Mouse (Mus musculus) limb, embryonic 14.5 days (tissue): Measurements from ENCODE around the gene Ptprg. TPM values are rescaled to one million over a fixed set of nuclear protein-coding genes. Genes with fewer than 3 reads are reported as not detected.
A peak's percentile ranks its signal among the peaks of the same experiment; 100 is the strongest.

Source experiments
- ATAC-seq: fragments of 200-750 bp; cut with Nextera tagmentation; 2 replicates; pipeline ENCODE4 v1.8.0; 2017; ENCODE audit warnings: low read depth, moderate number of reproducible peaks, moderate TSS enrichment; ENCODE audit not compliant: low FRiP score
- DNase-seq: peaks from one replicate; pipeline ENCODE4 v3.0.0-alpha.2; 2015; ENCODE audit warnings: low spot score
- H3K27ac ChIP-seq: fragments of 300-500 bp; sonication (generic); replicated peaks from 2 replicates; pipeline ENCODE4 v1.5.1; 2014; ENCODE audit warnings: low read depth, mild to moderate bottlenecking, low read length, moderate library complexity, mixed read lengths
- H3K27me3 ChIP-seq: fragments of 300-500 bp; sonication (generic); 2 replicates; pipeline ENCODE4 v1.6.1; 2014; ENCODE audit warnings: low read length, mixed read lengths; ENCODE audit not compliant: control insufficient read depth, insufficient read depth
- H3K36me3 ChIP-seq: fragments of 300-500 bp; sonication (generic); 2 replicates; pipeline ENCODE4 v1.6.1; 2014; ENCODE audit warnings: mild to moderate bottlenecking, low read length, moderate library complexity, mixed read lengths; ENCODE audit not compliant: control insufficient read depth, insufficient read depth
- H3K4me1 ChIP-seq: fragments of 300-500 bp; sonication (generic); 2 replicates; pipeline ENCODE4 v1.6.1; 2014; ENCODE audit warnings: antibody characterized with exemption, low read length, mixed read lengths; ENCODE audit not compliant: control insufficient read depth, insufficient read depth
- H3K4me2 ChIP-seq: fragments of 300-500 bp; sonication (generic); replicated peaks from 2 replicates; pipeline ENCODE4 v1.6.1; 2014; ENCODE audit warnings: low read depth, mild to moderate bottlenecking, low read length, moderate library complexity; ENCODE audit not compliant: severe bottlenecking
- H3K4me3 ChIP-seq: fragments of 300-500 bp; sonication (generic); replicated peaks from 2 replicates; pipeline ENCODE4 v1.5.1; 2014; ENCODE audit warnings: low read length
- H3K9ac ChIP-seq: fragments of 300-500 bp; sonication (generic); 2 replicates; pipeline ENCODE4 v1.6.1; 2014; ENCODE audit warnings: mild to moderate bottlenecking, low read depth, low read length, moderate library complexity; ENCODE audit not compliant: severe bottlenecking
- H3K9me3 ChIP-seq: fragments of 300-500 bp; sonication (generic); 2 replicates; pipeline ENCODE4 v1.6.1; 2016; ENCODE audit warnings: low read length; ENCODE audit not compliant: control insufficient read depth
- POLR2A ChIP-seq: fragments of 200-500 bp; IDR thresholded peaks from 2 replicates; pipeline ENCODE4 v1.8.0; 2012; ENCODE audit warnings: inconsistent platforms, mild to moderate bottlenecking, moderate library complexity, borderline replicate concordance; ENCODE audit not compliant: insufficient read depth, insufficient read length; ENCODE audit errors: extremely low read depth
- WGBS: fragments of 180-500 bp; shearing (Covaris S2); extraction: QIAGEN DNeasy Blood & Tissue Kit; methylation state at CpG from one replicate; pipeline ENCODE4 v1.1.7; 2014; 5-methylcytosine and 5-hydroxymethylcytosine counted together
- polyA plus RNA-seq, 2 experiments: library from polyadenylated mRNA; depleted of rRNA in 1 of 2; stranded (reverse) in 1 of 2; unstranded in 1 of 2; fragments of >200 nt; fragmentation: Nextera tagmentation in 1 of 2; extraction: Ambion mirVana in 1 of 2; gene quantifications; 2 replicates each; pipeline versions ENCODE4 v1.2.1 to v1.2.3; 2012 to 2014

Gene Ptprg
- polyA plus RNA-seq, 2 experiments: 25.5 to 28.6 TPM

DNA sequence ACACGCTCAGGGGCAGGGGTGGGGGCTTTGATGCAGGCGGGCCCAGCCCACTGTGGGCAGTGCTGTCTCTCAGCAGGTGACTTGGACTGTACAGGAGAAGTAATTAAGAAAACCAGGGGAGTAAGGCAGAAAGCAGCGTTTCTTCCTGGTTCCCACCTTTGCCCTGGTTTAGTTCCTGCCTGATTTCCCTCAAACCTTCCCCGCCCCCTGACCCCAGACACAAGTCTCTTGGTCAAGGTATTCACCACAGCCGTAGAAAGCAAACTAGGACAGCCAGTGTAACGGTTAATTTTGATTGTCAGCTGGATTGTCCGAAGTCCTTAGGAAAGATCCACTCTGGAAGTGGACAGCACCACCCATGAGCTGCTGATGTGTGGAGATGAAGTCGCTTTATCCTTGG, 614.3 kb downstream of the Ptprg start:
- WGBS: 74% methylated on average over 8 of the region's 8 CpGs
- Histone ChIP-seq H3K36me3 (no peaks in the 10 kb centered on the region), H3K9me3 (no peaks in the 10 kb centered on the region), H3K9ac (no peak overlapping the region), H3K27ac (no peak overlapping the region), H3K4me3 (no peak overlapping the region), H3K4me2 (no peak overlapping the region), H3K4me1 (peaks cover 4% of the 10 kb centered on the region; the same call in 1 of the 2 replicates), H3K27me3 (no peaks in the 10 kb centered on the region)
- no peak for DNase-seq
- no peak for TF ChIP-seq POLR2A
- ATAC-seq: no peak

DNA sequence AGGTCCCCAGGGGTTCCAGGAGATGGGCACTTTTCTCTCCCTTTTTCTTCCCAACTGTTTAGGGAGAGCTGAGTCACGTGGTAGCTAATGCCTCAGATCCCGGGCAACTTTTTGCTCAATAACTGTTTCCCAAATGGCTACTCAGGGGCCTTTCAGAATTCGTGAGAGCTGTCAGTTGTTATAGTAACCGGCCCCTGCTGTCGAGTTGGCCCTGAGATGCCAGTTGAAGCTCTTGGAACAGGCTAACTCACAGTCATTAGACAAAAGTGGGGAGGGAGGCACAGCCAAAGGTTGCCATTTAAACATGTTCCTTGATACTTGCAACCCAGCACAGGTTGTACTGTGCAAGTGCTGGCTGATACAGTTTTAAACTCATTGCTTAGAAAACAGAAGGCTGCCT, 624.1 kb downstream of the Ptprg start:
- Histone ChIP-seq H3K27ac (no peak overlapping the region), H3K9ac (no peak overlapping the region), H3K27me3 (no peaks in the 10 kb centered on the region), H3K4me3 (no peak overlapping the region), H3K36me3 (no peaks in the 10 kb centered on the region), H3K9me3 (no peaks in the 10 kb centered on the region), H3K4me2 (no peak overlapping the region), H3K4me1 (no peaks in the 10 kb centered on the region)
- DNase-seq (no peak), ATAC-seq (no peak)
- TF ChIP-seq POLR2A: no peak
- 40% methylated on average over 5 of the region's 5 CpGs for WGBS

DNA sequence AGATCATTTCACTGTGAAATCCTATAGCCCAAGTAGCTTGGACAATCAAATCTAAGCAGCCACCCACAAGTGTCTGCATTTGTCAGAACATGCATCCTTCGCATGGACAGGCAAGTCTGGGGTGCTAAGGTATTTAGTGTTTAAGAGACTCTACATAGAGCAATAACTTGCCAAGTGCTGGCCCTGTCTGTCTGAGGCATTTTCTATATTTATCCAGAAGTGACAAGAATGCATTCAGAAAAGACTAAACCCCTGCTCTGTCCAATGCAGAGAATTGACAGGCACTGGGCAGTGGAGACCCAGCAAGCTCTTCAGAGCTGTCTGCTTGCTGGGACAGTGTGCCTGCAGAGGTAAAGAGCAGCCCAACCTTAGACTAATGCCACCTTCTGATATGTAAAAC, 625.3 kb downstream of the Ptprg start:
- H3K27me3 ChIP-seq: no peaks in the 10 kb centered on the region
- H3K4me2 ChIP-seq: no peak overlapping the region
- H3K9me3 ChIP-seq: no peaks in the 10 kb centered on the region
- no peak overlapping the region for H3K27ac ChIP-seq
- ATAC-seq: no peak
- 79% methylated on average over 1 of the region's 1 CpGs for WGBS
- no peak for TF ChIP-seq POLR2A
- H3K36me3 ChIP-seq: no peaks in the 10 kb centered on the region
- no peak overlapping the region for H3K4me3 ChIP-seq
- DNase-seq: no peak
- H3K4me1 ChIP-seq: no peaks in the 10 kb centered on the region
- no peak overlapping the region for H3K9ac ChIP-seq

DNA sequence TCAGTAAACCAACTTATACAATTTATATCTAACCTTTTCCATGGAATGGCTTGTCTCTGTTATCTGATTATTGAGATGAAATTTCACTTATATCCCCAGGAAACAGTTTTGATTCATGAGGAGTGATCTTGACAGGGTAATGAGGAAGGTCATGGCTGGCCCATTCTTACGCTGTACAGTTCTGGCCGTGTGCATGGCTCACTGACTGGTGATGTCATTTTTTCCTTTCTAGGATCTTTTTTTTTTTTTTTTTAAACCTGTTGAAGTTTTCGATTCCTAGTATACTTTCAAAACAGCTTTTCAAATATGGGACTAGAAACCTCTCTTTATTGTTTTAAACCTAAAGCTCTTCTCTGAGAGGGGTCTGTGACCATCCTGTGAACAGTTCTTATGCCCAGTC, 626.8 kb downstream of the Ptprg start:
- Histone ChIP-seq H3K27me3 (no peaks in the 10 kb centered on the region), H3K9me3 (no peaks in the 10 kb centered on the region), H3K4me3 (no peak overlapping the region), H3K36me3 (no peaks in the 10 kb centered on the region), H3K27ac (no peak overlapping the region), H3K4me1 (no peaks in the 10 kb centered on the region), H3K9ac (no peak overlapping the region), H3K4me2 (no peak overlapping the region)
- no peak for ATAC-seq
- WGBS: 53% methylated on average over 3 of the region's 3 CpGs
- DNase-seq: no peak
- no peak for TF ChIP-seq POLR2A

DNA sequence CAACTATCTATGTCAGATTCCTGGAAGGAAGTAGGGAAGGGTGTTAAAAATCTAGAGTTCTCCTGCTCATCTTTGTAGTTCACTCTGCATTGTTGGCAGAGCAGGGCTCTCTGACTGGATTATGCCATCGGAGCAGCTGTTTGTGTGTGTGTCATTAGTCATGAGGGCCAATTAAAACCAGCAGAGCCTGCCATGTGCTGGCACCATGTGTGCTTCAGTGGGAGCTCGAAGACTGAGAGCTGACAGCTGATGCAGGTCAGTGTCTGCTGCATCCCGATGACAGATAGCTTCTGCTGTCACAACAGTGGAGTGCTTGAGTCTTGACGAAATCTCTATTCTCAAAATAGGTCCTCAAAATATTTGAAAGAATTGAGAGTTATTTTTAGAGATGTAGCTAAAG, 631.7 kb downstream of the Ptprg start:
- no peaks in the 10 kb centered on the region for H3K36me3 ChIP-seq
- H3K27ac ChIP-seq: no peak overlapping the region
- H3K4me1 ChIP-seq: peaks cover 17% of the 10 kb centered on the region
- no peak for DNase-seq
- H3K4me3 ChIP-seq: no peak overlapping the region
- 69% methylated on average over 4 of the region's 4 CpGs for WGBS
- 0 out of 2 replicates have a peak, but pooled peaks have one; percentile 56 for ATAC-seq
- H3K9me3 ChIP-seq: no peaks in the 10 kb centered on the region
- no peak overlapping the region for H3K4me2 ChIP-seq
- no peak overlapping the region for H3K9ac ChIP-seq
- TF ChIP-seq POLR2A: no peak
- no peaks in the 10 kb centered on the region for H3K27me3 ChIP-seq

DNA sequence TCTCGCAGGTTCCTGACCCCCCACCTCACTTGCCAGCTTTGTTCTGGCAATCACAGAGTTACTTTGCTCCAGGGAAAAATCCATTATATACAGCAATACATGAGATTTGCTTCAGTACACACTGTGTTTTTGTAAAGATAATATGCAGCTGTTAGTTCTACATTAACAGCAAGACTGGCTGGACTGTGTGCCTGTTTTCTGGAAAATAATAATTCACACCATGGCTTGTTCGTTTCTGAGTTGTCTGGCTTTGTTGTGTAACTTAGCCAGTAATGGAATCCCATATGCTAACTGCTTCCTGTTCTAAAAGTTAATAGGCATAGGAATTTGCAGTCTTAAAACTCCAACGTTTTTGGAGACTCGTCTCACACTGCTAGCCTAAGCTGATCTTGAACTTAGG, 635.0 kb downstream of the Ptprg start:
- H3K27ac ChIP-seq: no peak overlapping the region
- DNase-seq (peak; percentile 28), ATAC-seq (peak; percentile 24; the same call in 1 of the 2 replicates)
- H3K4me3 ChIP-seq: no peak overlapping the region
- TF ChIP-seq POLR2A: no peak
- H3K4me2 ChIP-seq: no peak overlapping the region
- peaks cover 17% of the 10 kb centered on the region for H3K4me1 ChIP-seq
- H3K27me3 ChIP-seq: no peaks in the 10 kb centered on the region
- H3K9ac ChIP-seq: no peak overlapping the region
- no peaks in the 10 kb centered on the region for H3K36me3 ChIP-seq
- 13% methylated on average over 4 of the region's 4 CpGs for whole genome bisulfite sequencing
- no peaks in the 10 kb centered on the region for H3K9me3 ChIP-seq
